Comparison of ENCODE assay signal across 8 mouse cellular contexts in genomic region chr16:21793875-21794696, GRCm38 (mm10). TPM values are rescaled to one million over a fixed set of nuclear protein-coding genes. Genes with fewer than 3 reads are reported as not detected.
DNase-seq lines count a peak whose midpoint lies in the region; ATAC-seq and TF ChIP-seq lines count a peak whose summit lies in the region.

Gene Map3k13 (plus strand): TSS chr16:21794346.

- no peaks in the 10 kb centered on the region for H3K9me3 ChIP-seq in hindbrain, embryonic 15.5 days

- H3K36me3 ChIP-seq in hindbrain, embryonic 15.5 days, result peaks cover 1% of the 10 kb centered on the region; the same call in 1 of the 2 replicates

- ATAC-seq in Patski, result peak; percentile 96
- ATAC-seq in hindbrain, embryonic 15.5 days (ENCODE audit: low FRiP score, low read depth), result peak; percentile 99

- WGBS in hindbrain, embryonic 15.5 days, result 2% methylated on average over 47 of the region's 47 CpGs

- H3K4me2 ChIP-seq in hindbrain, embryonic 15.5 days, result peak within 1 kb of the TSS; percentile 86

- peak; percentile 51 for DNase-seq in Patski (ENCODE audit: low read depth, low spot score)
- DNase-seq in cerebellum, postnatal 14 days, result peak; percentile 98
- peak; percentile 89 to 93 for DNase-seq in frontal cortex, postnatal 25 days (ENCODE audit: low spot score in 2 of 2)
- peak; percentile 90 for DNase-seq in left cerebral cortex, adult 11 months (ENCODE audit: low spot score)
- peak; percentile 96 for DNase-seq in lung, postnatal 4 days
- DNase-seq in retina, postnatal 7 days (ENCODE audit: low read depth, low spot score), result peak; percentile 97
- DNase-seq in urinary bladder, adult 2 months (ENCODE audit: low spot score), result peak; percentile 84

- H3K4me3 ChIP-seq in hindbrain, embryonic 15.5 days, result peak within 1 kb of the TSS; percentile 65

- H3K4me1 ChIP-seq in hindbrain, embryonic 15.5 days (replicated peaks), result peaks cover 24% of the 10 kb centered on the region

- peak within 1 kb of the TSS; percentile 89 for H3K9ac ChIP-seq in hindbrain, embryonic 15.5 days

- POLR2A ChIA-PET in Patski (lab: Charles Lee), result interaction anchor here (0.6 to 0.7 kb wide), 2 partner anchors 11 to 164 kb away, joined by 3 to 5 read pairs; no protein-coding TSS in a partner anchor

- H3K27ac ChIP-seq in hindbrain, embryonic 15.5 days (replicated peaks), result peak within 1 kb of the TSS; percentile 90

- H3K27me3 ChIP-seq in Patski, result no peaks in the 10 kb centered on the region
- H3K27me3 ChIP-seq in hindbrain, embryonic 15.5 days, result no peaks in the 10 kb centered on the region

- CTCF ChIA-PET in Patski (lab: Charles Lee), result interaction anchor here (1.1 to 2.7 kb wide), 4 partner anchors 21 to 66 kb away, joined by 3 to 6 read pairs (median 4); no protein-coding TSS in a partner anchor

- no peak for TF ChIP-seq CTCF in Patski (IDR thresholded peaks at IDR 0.05)

- in situ Hi-C loops in Patski (cut with MboI; ENCODE audit: low pct_unique_long_range_greater_than_20kb), result no loop called here

RNA-seq across cellular contexts. Expression of gene Map3k13, which starts in this region (rescaled TPM):
- 0.83 TPM for polyA plus RNA-seq in Patski (2021)
- polyA plus RNA-seq in hindbrain, embryonic 15.5 days (2015; fragmentation: Nextera tagmentation; extraction: Ambion mirVana), result 6.4 and 6.5 TPM in 2 replicates
- 0.69 and 0.96 TPM in 2 replicates for polyA plus RNA-seq in urinary bladder, adult 2 months (2012; rRNA removed)

Comparison
In these comparisons a context has a peak if more than half of its experiments do, and no peak if none do; other contexts are left out.
1. Peak in every context shown above with its lines: DNase-seq, ATAC-seq, H3K4me3 ChIP-seq and H3K27ac ChIP-seq.
2. Peak in DNase-seq and ATAC-seq in Patski; RNA of the gene not detected or under 1 TPM.
3. Peak in DNase-seq in urinary bladder, adult 2 months; RNA of the gene not detected or under 1 TPM.